Mouse (Mus musculus): ENCODE data around the gene Zfhx3. TPM values are rescaled to one million over a fixed set of nuclear protein-coding genes. Genes with fewer than 3 reads are reported as not detected.

Zfhx3 gene
- polyA plus RNA-seq, 1 experiment from 2014 or later, result 32.2 TPM

DNA sequence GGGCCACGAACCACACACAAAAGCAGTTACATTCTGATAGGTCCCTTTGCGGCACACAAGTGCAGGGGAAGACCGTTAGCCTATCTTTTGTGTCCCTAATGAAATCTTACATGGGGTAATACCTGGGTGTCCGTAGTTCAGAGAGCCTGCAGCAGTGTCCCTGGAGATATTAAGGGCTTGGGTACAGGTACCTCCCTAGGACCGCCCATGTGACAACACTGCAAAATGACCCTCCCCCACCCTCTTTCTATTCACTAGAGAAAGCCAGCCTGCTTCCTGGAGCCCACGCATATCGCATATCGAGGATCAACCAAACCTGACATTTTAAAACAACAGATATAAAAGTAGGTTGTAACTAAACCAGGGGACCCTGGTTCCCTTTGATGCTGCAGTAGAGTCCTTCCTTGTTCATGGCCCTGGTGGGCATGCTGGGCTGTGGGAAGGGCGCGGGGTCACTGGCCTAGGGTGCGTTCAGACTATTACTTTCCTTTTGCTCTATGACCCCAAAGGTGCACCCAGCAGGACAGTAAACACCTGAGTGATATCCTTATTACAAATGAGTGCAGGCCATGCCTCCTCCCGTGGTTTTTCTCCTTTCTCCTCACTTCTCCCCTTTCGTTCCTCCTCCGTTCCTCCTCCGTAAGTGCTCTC is 206.3 kb downstream of the Zfhx3 start:
- no peak overlapping the region for H3K4me2 ChIP-seq (ENCODE audit: low read depth, low read length)
- no peak for ATAC-seq (ENCODE audit: low read depth)
- H3K27me3 ChIP-seq (ENCODE audit: control insufficient read depth, insufficient read depth, low read length), result no peaks in the 10 kb centered on the region
- H3K27ac ChIP-seq (ENCODE audit: low read depth, low read length), result no peak overlapping the region
- H3K4me1 ChIP-seq (ENCODE audit: control insufficient read depth, insufficient read depth, low read length), result no peaks in the 10 kb centered on the region
- no peak overlapping the region for H3K4me3 ChIP-seq (ENCODE audit: low read depth, low read length)
- no peaks in the 10 kb centered on the region for H3K36me3 ChIP-seq (ENCODE audit: control insufficient read depth, insufficient read depth, low read length)
- 67% methylated on average over 15 of the region's 15 CpGs for WGBS
- H3K9ac ChIP-seq (replicated peaks; ENCODE audit: low read depth, low read length), result no peak overlapping the region
- no peaks in the 10 kb centered on the region for H3K9me3 ChIP-seq (ENCODE audit: control insufficient read depth, low read length)

DNA sequence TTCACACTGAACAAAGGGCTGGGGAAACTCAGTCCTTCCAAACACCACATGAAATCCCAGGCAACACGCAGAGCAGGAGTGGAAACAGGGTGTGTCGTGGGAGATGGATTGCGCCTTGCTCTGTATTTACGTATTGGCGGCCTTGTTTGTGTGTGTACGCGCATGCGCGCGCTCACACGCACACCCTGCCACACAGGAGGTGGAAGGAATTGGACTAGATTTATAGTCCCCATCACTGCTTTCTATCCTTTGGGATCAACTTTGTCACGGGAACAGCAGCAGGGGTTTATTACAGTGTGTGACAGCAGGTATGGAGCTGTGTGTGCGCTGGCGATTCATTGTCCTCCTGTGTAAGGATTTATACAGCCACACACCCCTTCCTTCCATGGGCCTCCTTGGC is 228.4 kb downstream of the Zfhx3 start:
- H3K36me3 ChIP-seq (ENCODE audit: control insufficient read depth, insufficient read depth, low read length), result no peaks in the 10 kb centered on the region
- H3K27ac ChIP-seq (ENCODE audit: low read depth, low read length), result peak overlapping the region; percentile 49
- WGBS, result 53% methylated on average over 14 of the region's 14 CpGs
- no peak overlapping the region for H3K9ac ChIP-seq (replicated peaks; ENCODE audit: low read depth, low read length)
- H3K4me1 ChIP-seq (ENCODE audit: control insufficient read depth, insufficient read depth, low read length), result no peaks in the 10 kb centered on the region
- H3K9me3 ChIP-seq (ENCODE audit: control insufficient read depth, low read length), result no peaks in the 10 kb centered on the region
- no peaks in the 10 kb centered on the region for H3K27me3 ChIP-seq (ENCODE audit: control insufficient read depth, insufficient read depth, low read length)
- H3K4me3 ChIP-seq (ENCODE audit: low read depth, low read length), result no peak overlapping the region
- peak overlapping the region; percentile 2; the same call in 1 of the 2 replicates for H3K4me2 ChIP-seq (ENCODE audit: low read depth, low read length)
- ATAC-seq (ENCODE audit: low read depth), result peak; percentile 61

DNA sequence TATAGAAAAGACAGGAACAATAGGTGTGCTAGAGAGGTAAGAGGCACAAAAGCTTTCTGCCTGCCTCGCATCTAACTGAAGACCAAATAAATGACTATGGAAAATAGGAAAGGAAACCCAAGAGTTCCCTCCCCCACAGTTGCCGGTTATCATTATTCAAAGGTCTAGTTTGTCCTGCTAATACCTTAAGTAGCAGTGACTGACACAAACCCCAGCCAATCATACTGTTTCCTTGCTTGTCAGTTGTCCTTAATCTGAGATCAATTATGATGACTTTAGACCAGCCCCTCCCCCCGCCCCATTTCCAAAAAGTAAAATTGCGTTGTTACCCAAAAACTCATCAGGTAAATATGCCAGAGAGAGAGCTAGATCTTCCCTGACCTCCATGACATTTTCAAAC is 240.9 kb downstream of the Zfhx3 start:
- Histone ChIP-seq H3K36me3 (ENCODE audit: control insufficient read depth, insufficient read depth, low read length) (no peaks in the 10 kb centered on the region), H3K27me3 (ENCODE audit: control insufficient read depth, insufficient read depth, low read length) (no peaks in the 10 kb centered on the region), H3K27ac (ENCODE audit: low read depth, low read length) (no peak overlapping the region), H3K4me3 (ENCODE audit: low read depth, low read length) (no peak overlapping the region), H3K4me2 (ENCODE audit: low read depth, low read length) (no peak overlapping the region), H3K9me3 (ENCODE audit: control insufficient read depth, low read length) (no peaks in the 10 kb centered on the region), H3K4me1 (ENCODE audit: control insufficient read depth, insufficient read depth, low read length) (no peaks in the 10 kb centered on the region), H3K9ac (replicated peaks; ENCODE audit: low read depth, low read length) (no peak overlapping the region)
- ATAC-seq (ENCODE audit: low read depth), result no peak
- WGBS, result 92% methylated on average over 4 of the region's 4 CpGs

DNA sequence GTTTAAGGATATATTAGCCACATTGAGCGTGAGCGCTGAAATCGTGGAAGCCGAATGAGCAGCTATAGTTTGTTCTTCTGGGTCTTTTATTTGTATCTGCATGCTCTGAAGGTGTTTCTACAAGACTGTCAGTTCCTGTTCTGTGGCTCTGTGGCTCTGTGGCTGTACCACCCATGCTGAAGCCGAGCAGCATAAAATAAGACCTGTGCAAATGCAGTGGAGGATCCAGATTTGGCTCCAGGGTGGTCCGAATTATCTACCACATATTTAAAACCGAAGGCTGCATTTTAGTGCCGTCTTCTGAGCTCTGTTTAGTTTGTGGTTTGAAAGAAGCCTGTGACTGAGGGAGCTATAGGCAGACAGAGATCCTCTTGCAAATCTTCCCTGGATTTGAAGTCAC is 241.5 kb downstream of the Zfhx3 start:
- Histone ChIP-seq H3K9me3 (ENCODE audit: control insufficient read depth, low read length) (no peaks in the 10 kb centered on the region), H3K36me3 (ENCODE audit: control insufficient read depth, insufficient read depth, low read length) (no peaks in the 10 kb centered on the region), H3K4me1 (ENCODE audit: control insufficient read depth, insufficient read depth, low read length) (no peaks in the 10 kb centered on the region), H3K27ac (ENCODE audit: low read depth, low read length) (no peak overlapping the region), H3K9ac (replicated peaks; ENCODE audit: low read depth, low read length) (no peak overlapping the region), H3K4me2 (ENCODE audit: low read depth, low read length) (no peak overlapping the region), H3K4me3 (ENCODE audit: low read depth, low read length) (no peak overlapping the region), H3K27me3 (ENCODE audit: control insufficient read depth, insufficient read depth, low read length) (no peaks in the 10 kb centered on the region)
- WGBS, result 85% methylated on average over 8 of the region's 8 CpGs
- no peak for ATAC-seq (ENCODE audit: low read depth)

DNA sequence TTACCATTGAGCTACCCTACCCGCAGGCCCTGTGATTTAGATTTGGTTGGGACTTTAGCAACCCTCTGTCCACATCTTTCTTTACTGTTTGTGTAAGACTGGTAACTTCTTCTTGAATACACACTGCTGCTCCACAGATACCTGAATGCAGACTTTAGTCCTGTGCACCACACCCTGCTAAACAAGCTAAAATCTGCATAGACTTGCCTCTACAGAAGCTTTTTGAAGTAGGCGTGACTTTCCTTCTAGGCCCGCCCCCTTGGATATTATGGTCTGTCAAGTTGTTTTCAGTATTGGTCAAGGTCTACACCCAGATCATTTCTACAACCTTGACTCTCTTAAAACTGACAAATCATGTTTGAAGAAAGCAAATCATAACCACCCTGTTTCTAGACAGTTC is 243.8 kb downstream of the Zfhx3 start:
- ATAC-seq (ENCODE audit: low read depth), result no peak

DNA sequence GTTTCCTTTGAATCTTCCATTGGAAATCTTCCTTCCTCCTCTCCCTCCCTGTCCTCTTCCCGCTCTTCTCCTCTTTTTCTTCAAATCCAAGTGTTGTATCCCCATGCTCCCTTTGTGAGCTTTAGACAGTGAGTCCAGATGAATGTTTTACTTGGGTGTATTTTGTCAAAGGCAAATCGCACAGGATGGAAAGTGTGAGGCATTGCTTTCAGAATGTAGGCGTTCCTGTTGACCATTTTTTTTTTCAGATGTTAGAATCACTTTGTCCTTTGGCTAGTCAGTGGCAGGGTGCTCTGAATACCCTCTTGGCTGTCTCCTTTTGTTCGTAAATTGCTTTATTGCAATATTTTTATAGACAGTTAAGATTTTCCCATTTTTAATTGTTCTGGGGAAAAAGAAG is 245.6 kb downstream of the Zfhx3 start:
- Histone ChIP-seq H3K4me2 (ENCODE audit: low read depth, low read length) (no peak overlapping the region), H3K9ac (replicated peaks; ENCODE audit: low read depth, low read length) (no peak overlapping the region), H3K36me3 (ENCODE audit: control insufficient read depth, insufficient read depth, low read length) (no peaks in the 10 kb centered on the region), H3K4me3 (ENCODE audit: low read depth, low read length) (no peak overlapping the region), H3K27me3 (ENCODE audit: control insufficient read depth, insufficient read depth, low read length) (no peaks in the 10 kb centered on the region), H3K4me1 (ENCODE audit: control insufficient read depth, insufficient read depth, low read length) (no peaks in the 10 kb centered on the region), H3K27ac (ENCODE audit: low read depth, low read length) (no peak overlapping the region), H3K9me3 (ENCODE audit: control insufficient read depth, low read length) (no peaks in the 10 kb centered on the region)
- 81% methylated on average over 4 of the region's 4 CpGs for WGBS
- no peak for ATAC-seq (ENCODE audit: low read depth)

More for the DNA sequence above, 243.8 kb downstream of the Zfhx3 start:
- Histone ChIP-seq H3K4me3 (ENCODE audit: low read depth, low read length) (no peak overlapping the region), H3K27me3 (ENCODE audit: control insufficient read depth, insufficient read depth, low read length) (no peaks in the 10 kb centered on the region), H3K27ac (ENCODE audit: low read depth, low read length) (no peak overlapping the region), H3K36me3 (ENCODE audit: control insufficient read depth, insufficient read depth, low read length) (no peaks in the 10 kb centered on the region), H3K9me3 (ENCODE audit: control insufficient read depth, low read length) (no peaks in the 10 kb centered on the region), H3K9ac (replicated peaks; ENCODE audit: low read depth, low read length) (no peak overlapping the region), H3K4me2 (ENCODE audit: low read depth, low read length) (no peak overlapping the region), H3K4me1 (ENCODE audit: control insufficient read depth, insufficient read depth, low read length) (no peaks in the 10 kb centered on the region)
- 96% methylated on average over 3 of the region's 3 CpGs for WGBS

DNA sequence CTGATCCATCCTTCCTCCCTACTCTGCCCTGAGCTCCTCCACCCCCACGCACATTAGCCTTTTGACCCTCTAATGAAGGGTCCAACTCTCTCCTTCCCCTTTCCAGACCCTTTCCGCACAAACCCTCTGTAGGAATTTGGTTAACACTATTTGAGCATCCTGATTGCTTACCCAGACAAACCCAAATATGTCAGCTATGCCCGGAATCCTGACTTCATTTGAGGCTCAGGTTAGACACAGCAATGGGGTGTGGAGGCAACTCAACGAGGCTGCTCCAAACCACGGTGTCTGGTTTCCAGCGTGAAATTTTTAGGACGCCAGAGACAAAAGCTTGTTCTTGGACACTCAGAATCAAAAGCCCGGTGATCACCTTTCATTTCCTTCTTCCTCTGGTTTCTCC is 252.1 kb downstream of the Zfhx3 start:
- Histone ChIP-seq H3K4me2 (ENCODE audit: low read depth, low read length) (no peak overlapping the region), H3K36me3 (ENCODE audit: control insufficient read depth, insufficient read depth, low read length) (no peaks in the 10 kb centered on the region), H3K9me3 (ENCODE audit: control insufficient read depth, low read length) (no peaks in the 10 kb centered on the region), H3K4me3 (ENCODE audit: low read depth, low read length) (no peak overlapping the region), H3K4me1 (ENCODE audit: control insufficient read depth, insufficient read depth, low read length) (no peaks in the 10 kb centered on the region), H3K27me3 (ENCODE audit: control insufficient read depth, insufficient read depth, low read length) (no peaks in the 10 kb centered on the region), H3K27ac (ENCODE audit: low read depth, low read length) (no peak overlapping the region), H3K9ac (replicated peaks; ENCODE audit: low read depth, low read length) (no peak overlapping the region)
- 60% methylated on average over 8 of the region's 8 CpGs for WGBS
- no peak for ATAC-seq (ENCODE audit: low read depth)

DNA sequence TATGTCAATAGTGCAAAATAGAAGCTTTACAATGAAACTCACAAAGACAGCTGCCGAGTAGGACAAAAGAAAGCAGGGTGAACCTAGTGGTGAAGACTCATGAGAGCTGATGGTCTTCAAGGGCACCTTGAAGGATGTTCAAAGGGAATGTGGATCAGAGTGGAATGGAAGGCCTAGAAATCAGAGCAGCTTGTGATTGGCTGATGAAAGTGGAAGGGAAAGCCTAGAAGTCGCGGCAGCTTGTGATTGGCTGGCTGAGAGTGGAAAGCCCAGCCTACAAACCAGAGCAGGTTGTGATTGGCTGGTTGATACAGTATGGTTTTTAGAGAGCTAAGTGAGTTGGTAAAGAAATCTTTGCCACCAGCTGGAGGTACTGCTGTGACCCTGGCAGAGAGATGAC is 272.6 kb downstream of the Zfhx3 start:
- H3K9me3 ChIP-seq (ENCODE audit: control insufficient read depth, low read length), result no peaks in the 10 kb centered on the region
- peaks cover 5% of the 10 kb centered on the region for H3K4me1 ChIP-seq (ENCODE audit: control insufficient read depth, insufficient read depth, low read length)
- H3K9ac ChIP-seq (replicated peaks; ENCODE audit: low read depth, low read length), result no peak overlapping the region
- ATAC-seq (ENCODE audit: low read depth), result no peak
- 83% methylated on average over 3 of the region's 3 CpGs for WGBS
- H3K27me3 ChIP-seq (ENCODE audit: control insufficient read depth, insufficient read depth, low read length), result no peaks in the 10 kb centered on the region
- no peak overlapping the region for H3K4me2 ChIP-seq (ENCODE audit: low read depth, low read length)
- no peak overlapping the region for H3K4me3 ChIP-seq (ENCODE audit: low read depth, low read length)
- H3K36me3 ChIP-seq (ENCODE audit: control insufficient read depth, insufficient read depth, low read length), result no peaks in the 10 kb centered on the region
- no peak overlapping the region for H3K27ac ChIP-seq (ENCODE audit: low read depth, low read length)

DNA sequence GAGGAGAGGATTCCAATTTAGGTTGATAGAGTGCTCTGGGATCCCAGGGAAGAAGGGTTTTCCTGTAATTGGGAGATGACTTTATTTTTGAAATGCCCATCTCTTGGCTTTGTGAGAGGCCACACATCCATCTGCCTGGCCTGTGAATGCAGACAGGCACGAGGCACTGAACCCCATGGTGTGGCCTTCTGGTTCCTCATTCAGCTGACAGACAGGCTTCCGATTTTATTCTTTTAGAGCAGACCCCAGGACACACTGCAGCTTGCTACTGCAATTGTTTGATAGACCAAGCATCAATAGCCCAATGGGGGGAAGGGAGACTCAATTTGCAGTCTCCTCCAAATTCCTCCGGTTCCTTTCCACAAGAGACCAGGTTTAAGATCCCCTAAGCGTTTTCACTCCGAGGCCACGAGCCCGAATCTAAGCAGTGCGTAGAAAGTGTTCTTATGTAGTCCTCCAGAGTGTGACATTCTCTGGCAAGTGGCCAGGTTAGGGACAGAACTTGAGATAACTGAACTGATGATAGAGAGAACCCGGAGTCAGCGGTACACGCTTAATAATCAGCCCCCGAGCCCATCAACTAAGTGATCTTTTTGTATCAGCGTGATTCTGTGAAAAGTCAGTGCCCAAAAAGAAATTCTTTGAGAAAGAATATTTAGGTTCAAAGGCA is 275.9 kb downstream of the Zfhx3 start:
- no peak overlapping the region for H3K4me2 ChIP-seq (ENCODE audit: low read depth, low read length)
- 32% methylated on average over 13 of the region's 13 CpGs for WGBS
- no peaks in the 10 kb centered on the region for H3K9me3 ChIP-seq (ENCODE audit: control insufficient read depth, low read length)
- no peak for ATAC-seq (ENCODE audit: low read depth)
- H3K27me3 ChIP-seq (ENCODE audit: control insufficient read depth, insufficient read depth, low read length), result no peaks in the 10 kb centered on the region
- H3K27ac ChIP-seq (ENCODE audit: low read depth, low read length), result no peak overlapping the region; the same call in 1 of the 2 replicates
- H3K4me1 ChIP-seq (ENCODE audit: control insufficient read depth, insufficient read depth, low read length), result peaks cover 5% of the 10 kb centered on the region
- H3K9ac ChIP-seq (replicated peaks; ENCODE audit: low read depth, low read length), result no peak overlapping the region
- no peak overlapping the region for H3K4me3 ChIP-seq (ENCODE audit: low read depth, low read length)
- no peaks in the 10 kb centered on the region for H3K36me3 ChIP-seq (ENCODE audit: control insufficient read depth, insufficient read depth, low read length)

Data from neural tube, embryonic 14.5 days (tissue).